Mouse (Mus musculus) kidney, adult 2 months (tissue): ENCODE results near the gene Hbp1.

Experiments
- CTCF ChIP-seq: fragments of 200-500 bp; conservative IDR thresholded peaks from 2 replicates; pipeline ENCODE4 v1.5.1; 2011; ENCODE audit warnings: low read depth, mild to moderate bottlenecking, control low read depth, low read length, moderate library complexity, mixed read lengths; ENCODE audit not compliant: insufficient read depth, insufficient read length
- POLR2A ChIP-seq: fragments of 200-500 bp; IDR thresholded peaks from one replicate; pipeline ENCODE4 v1.6.1; 2011; ENCODE audit warnings: low read depth, low read length, control low read depth

DNA sequence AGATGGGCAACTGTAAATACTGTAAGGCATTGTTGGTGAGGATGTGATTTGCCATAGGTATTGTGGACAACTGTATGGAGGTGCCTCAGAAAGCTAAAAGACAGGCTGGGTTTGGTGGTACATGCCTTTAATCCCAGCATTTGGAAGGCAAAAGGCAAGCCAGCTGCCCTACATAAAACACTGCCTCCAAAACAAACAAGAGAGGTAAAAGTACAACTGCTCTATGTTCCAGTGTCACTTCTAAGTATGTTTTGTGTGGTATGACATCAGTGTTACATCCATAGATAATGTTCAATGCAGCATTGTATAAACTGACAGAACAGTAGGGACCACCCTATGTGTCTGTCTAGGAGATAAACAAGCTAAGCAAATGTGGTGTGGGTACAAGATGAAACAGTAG lies 58.3 kb downstream of the Hbp1 start:
- TF ChIP-seq CTCF (no peak), POLR2A (no peak)
